Mouse (Mus musculus) right cerebral cortex, postnatal 36 days (tissue): ENCODE measurements at regions not wholly inside any gene's neighbourhood (a gene's known extent, or its start where the extent isn't known, plus 50 kb on each side); places are given as distances from the start of the nearest gene placed in this dataset.

Experiments used
- DNase-seq, 2 experiments: peaks; one replicate each; pipeline ENCODE4 v3.0.0; 2022; ENCODE audit warnings: low spot score in 2 of 2, mixed read lengths in 1 of 2

- DNase-seq, result no peak
These were observed 634.6 kb upstream of the Zeb2 start for GRCm38 (mm10) chr2:45751746-45752145.

- DNase-seq, result no peak
These were observed 632.2 kb upstream of the Zeb2 start for GRCm38 (mm10) chr2:45749379-45749778.

- DNase-seq, result no peak
These were observed 630.4 kb upstream of the Zeb2 start for GRCm38 (mm10) chr2:45747263-45748236.

- DNase-seq, result no peak
These were observed 629.4 kb upstream of the Zeb2 start for GRCm38 (mm10) chr2:45746606-45747005.

GRCm38 (mm10) chr2:45736278-45736677 lies 619.1 kb upstream of the Zeb2 start:
- DNase-seq, result no peak

GRCm38 (mm10) chr2:45713997-45714396 lies 596.8 kb upstream of the Zeb2 start:
- DNase-seq, result no peak

GRCm38 (mm10) chr2:45707026-45707425 lies 589.8 kb upstream of the Zeb2 start:
- DNase-seq, result no peak

- DNase-seq, result no peak
These were observed 585.3 kb upstream of the Zeb2 start for GRCm38 (mm10) chr2:45702511-45702910.

GRCm38 (mm10) chr2:45700578-45700977 lies 583.4 kb upstream of the Zeb2 start:
- DNase-seq, result no peak

- DNase-seq, result no peak
These were observed 576.3 kb upstream of the Zeb2 start for GRCm38 (mm10) chr2:45693291-45694020.

- DNase-seq, result no peak
These were observed 575.6 kb upstream of the Zeb2 start for GRCm38 (mm10) chr2:45692819-45693218.

- no peak for DNase-seq
These were observed 571.8 kb upstream of the Zeb2 start for GRCm38 (mm10) chr2:45688996-45689395.

GRCm38 (mm10) chr2:45681251-45681650 lies 564.1 kb upstream of the Zeb2 start:
- DNase-seq, result no peak

GRCm38 (mm10) chr2:45679101-45679895 lies 562.1 kb upstream of the Zeb2 start:
- DNase-seq, result no peak

GRCm38 (mm10) chr2:45678685-45679084 lies 561.5 kb upstream of the Zeb2 start:
- no peak for DNase-seq

- DNase-seq, result no peak
These were observed 558.6 kb upstream of the Zeb2 start for GRCm38 (mm10) chr2:45675776-45676175.

- DNase-seq, result no peak
These were observed 538.8 kb upstream of the Zeb2 start for GRCm38 (mm10) chr2:45656011-45656410.

- no peak for DNase-seq
These were observed 537.5 kb upstream of the Zeb2 start for GRCm38 (mm10) chr2:45654693-45655092.

GRCm38 (mm10) chr2:45652977-45653376 lies 535.8 kb upstream of the Zeb2 start:
- no peak for DNase-seq

GRCm38 (mm10) chr2:45650271-45650985 lies 533.2 kb upstream of the Zeb2 start:
- DNase-seq, result no peak

GRCm38 (mm10) chr2:45647846-45648245 lies 530.7 kb upstream of the Zeb2 start:
- no peak for DNase-seq
